Mouse (Mus musculus) hindbrain, embryonic 16.5 days (tissue): Measurements from ENCODE around the gene Vezt. TPM values are rescaled to one million over a fixed set of nuclear protein-coding genes. Genes with fewer than 3 reads are reported as not detected.

Experiments used
- ATAC-seq: fragments of 200-750 bp; cut with Nextera tagmentation; 2 replicates; pipeline ENCODE4 v1.8.0; 2017; ENCODE audit warnings: moderate TSS enrichment, moderate library complexity
- H3K27ac ChIP-seq: fragments of 300-500 bp; sonication (generic); 2 replicates; pipeline ENCODE4 v1.5.1; 2014; ENCODE audit warnings: low read depth, mild to moderate bottlenecking, control low read depth, low read length, moderate library complexity
- H3K27me3 ChIP-seq: fragments of 300-500 bp; sonication (generic); replicated peaks from 2 replicates; pipeline ENCODE4 v1.6.1; 2014; ENCODE audit warnings: low read length; ENCODE audit not compliant: control insufficient read depth, insufficient read depth
- H3K36me3 ChIP-seq: fragments of 300-500 bp; sonication (generic); 2 replicates; pipeline ENCODE4 v1.6.1; 2014; ENCODE audit warnings: mild to moderate bottlenecking, low read length, moderate library complexity, mixed read lengths; ENCODE audit not compliant: control insufficient read depth, insufficient read depth
- H3K4me1 ChIP-seq: fragments of 300-500 bp; sonication (generic); 2 replicates; pipeline ENCODE4 v1.6.1; 2014; ENCODE audit warnings: low read depth, low read length; ENCODE audit not compliant: control insufficient read depth, insufficient read depth
- H3K4me2 ChIP-seq: fragments of 300-500 bp; sonication (generic); 2 replicates; pipeline ENCODE4 v1.6.1; 2014; ENCODE audit warnings: mild to moderate bottlenecking, low read length, control low read depth, moderate library complexity
- H3K4me3 ChIP-seq: fragments of 300-500 bp; sonication (generic); 2 replicates; pipeline ENCODE4 v1.5.1; 2014; ENCODE audit warnings: mild to moderate bottlenecking, low read length, control low read depth, moderate library complexity
- H3K9ac ChIP-seq: fragments of 300-500 bp; sonication (generic); 2 replicates; pipeline ENCODE4 v1.6.1; 2014; ENCODE audit warnings: low read depth, mild to moderate bottlenecking, control low read depth, low read length, moderate library complexity
- H3K9me3 ChIP-seq: fragments of 300-500 bp; sonication (generic); 2 replicates; pipeline ENCODE4 v1.6.1; 2014; ENCODE audit warnings: mild to moderate bottlenecking, low read length, moderate library complexity; ENCODE audit not compliant: control insufficient read depth
- WGBS: fragments of 180-500 bp; shearing (Covaris S2); extraction: QIAGEN DNeasy Blood & Tissue Kit; methylation state at CpG from one replicate; pipeline ENCODE4 v1.1.7; 2014; 5-methylcytosine and 5-hydroxymethylcytosine counted together
- polyA plus RNA-seq: library from polyadenylated mRNA; unstranded; fragments of >200 nt; fragmentation: Nextera tagmentation; extraction: Ambion mirVana; gene quantifications from 2 replicates; pipeline ENCODE4 v1.2.1, GENCODE M21; 2015

The Vezt gene
- polyA plus RNA-seq, 1 experiment from 2014 or later, result 54.0 TPM

- Histone ChIP-seq H3K27me3 (no peaks in the 10 kb centered on the region), H3K4me2 (no peak overlapping the region), H3K36me3 (no peaks in the 10 kb centered on the region), H3K9ac (no peak overlapping the region), H3K9me3 (no peaks in the 10 kb centered on the region), H3K4me1 (peaks cover 2% of the 10 kb centered on the region; the same call in 1 of the 2 replicates), H3K27ac (no peak overlapping the region), H3K4me3 (no peak overlapping the region)
- peak; percentile 52 for ATAC-seq
- WGBS, result 62% methylated on average over 9 of the region's 9 CpGs
Observed at GRCm38 (mm10) chr10:93945843-93946499, 89.6 kb downstream of the Vezt start.

GRCm38 (mm10) chr10:93945364-93945763 lies 90.3 kb downstream of the Vezt start:
- no peaks in the 10 kb centered on the region for H3K36me3 ChIP-seq
- ATAC-seq, result peak; percentile 86

GRCm38 (mm10) chr10:93944241-93944640 lies 91.4 kb downstream of the Vezt start:
- WGBS, result 35% methylated on average over 5 of the region's 5 CpGs
- no peak overlapping the region for H3K27ac ChIP-seq
- ATAC-seq, result no peak
- no peaks in the 10 kb centered on the region for H3K36me3 ChIP-seq
- peaks cover 2% of the 10 kb centered on the region; the same call in 1 of the 2 replicates for H3K4me1 ChIP-seq
- H3K9me3 ChIP-seq, result no peaks in the 10 kb centered on the region
- H3K4me3 ChIP-seq, result no peak overlapping the region
- H3K9ac ChIP-seq, result no peak overlapping the region
- H3K4me2 ChIP-seq, result no peak overlapping the region
- H3K27me3 ChIP-seq, result no peaks in the 10 kb centered on the region

More at GRCm38 (mm10) chr10:93945364-93945763, 90.3 kb downstream of the Vezt start:
- Histone ChIP-seq H3K9ac (no peak overlapping the region), H3K27me3 (no peaks in the 10 kb centered on the region), H3K9me3 (no peaks in the 10 kb centered on the region), H3K4me2 (no peak overlapping the region), H3K4me3 (no peak overlapping the region), H3K4me1 (peaks cover 2% of the 10 kb centered on the region; the same call in 1 of the 2 replicates), H3K27ac (no peak overlapping the region)
- 25% methylated on average over 4 of the region's 4 CpGs for WGBS

- Histone ChIP-seq H3K9me3 (no peaks in the 10 kb centered on the region), H3K4me1 (peaks cover 2% of the 10 kb centered on the region; the same call in 1 of the 2 replicates), H3K36me3 (no peaks in the 10 kb centered on the region), H3K9ac (no peak overlapping the region), H3K4me3 (no peak overlapping the region), H3K4me2 (no peak overlapping the region), H3K27me3 (no peaks in the 10 kb centered on the region), H3K27ac (no peak overlapping the region)
- no peak for ATAC-seq
- 82% methylated on average over 5 of the region's 5 CpGs for WGBS
Observed at GRCm38 (mm10) chr10:93940279-93940678, 95.3 kb downstream of the Vezt start.

- H3K9ac ChIP-seq, result no peak overlapping the region
- no peaks in the 10 kb centered on the region for H3K27me3 ChIP-seq
- no peaks in the 10 kb centered on the region for H3K9me3 ChIP-seq
- no peak overlapping the region for H3K27ac ChIP-seq
- no peaks in the 10 kb centered on the region for H3K36me3 ChIP-seq
- WGBS, result 88% methylated on average over 8 of the region's 8 CpGs
- no peak overlapping the region for H3K4me3 ChIP-seq
- H3K4me2 ChIP-seq, result no peak overlapping the region
- no peak for ATAC-seq
- H3K4me1 ChIP-seq, result no peaks in the 10 kb centered on the region
Observed at GRCm38 (mm10) chr10:93939676-93940075, 95.9 kb downstream of the Vezt start.

GRCm38 (mm10) chr10:93938844-93939271 lies 96.8 kb downstream of the Vezt start:
- ATAC-seq, result no peak
- Histone ChIP-seq H3K4me1 (no peaks in the 10 kb centered on the region; the same call in 1 of the 2 replicates), H3K4me3 (no peak overlapping the region), H3K9ac (no peak overlapping the region), H3K9me3 (no peaks in the 10 kb centered on the region), H3K27me3 (no peaks in the 10 kb centered on the region), H3K27ac (no peak overlapping the region), H3K4me2 (no peak overlapping the region), H3K36me3 (no peaks in the 10 kb centered on the region)
- 83% methylated on average over 20 of the region's 20 CpGs for WGBS

- 45% methylated on average over 9 of the region's 9 CpGs for WGBS
- peak; percentile 79 for ATAC-seq
- Histone ChIP-seq H3K36me3 (no peaks in the 10 kb centered on the region), H3K4me1 (no peaks in the 10 kb centered on the region; the same call in 1 of the 2 replicates), H3K27me3 (no peaks in the 10 kb centered on the region), H3K9ac (no peak overlapping the region), H3K9me3 (no peaks in the 10 kb centered on the region), H3K4me2 (no peak overlapping the region; the same call in 1 of the 2 replicates), H3K27ac (no peak overlapping the region), H3K4me3 (no peak overlapping the region)
Observed at GRCm38 (mm10) chr10:93933980-93934379, 101.6 kb downstream of the Vezt start.

GRCm38 (mm10) chr10:93932861-93933260 lies 102.8 kb downstream of the Vezt start:
- no peaks in the 10 kb centered on the region for H3K27me3 ChIP-seq
- no peak overlapping the region for H3K4me2 ChIP-seq
- H3K36me3 ChIP-seq, result no peaks in the 10 kb centered on the region
- no peak for ATAC-seq
- 78% methylated on average over 5 of the region's 5 CpGs for WGBS
- no peak overlapping the region for H3K9ac ChIP-seq
- H3K4me1 ChIP-seq, result no peaks in the 10 kb centered on the region; the same call in 1 of the 2 replicates
- no peaks in the 10 kb centered on the region for H3K9me3 ChIP-seq
- no peak overlapping the region for H3K27ac ChIP-seq
- H3K4me3 ChIP-seq, result no peak overlapping the region

GRCm38 (mm10) chr10:93932020-93932419 lies 103.6 kb downstream of the Vezt start:
- no peaks in the 10 kb centered on the region for H3K9me3 ChIP-seq
- no peaks in the 10 kb centered on the region for H3K27me3 ChIP-seq
- H3K27ac ChIP-seq, result no peak overlapping the region
- no peak overlapping the region for H3K9ac ChIP-seq
- 79% methylated on average over 5 of the region's 5 CpGs for WGBS
- no peak for ATAC-seq
- H3K4me2 ChIP-seq, result no peak overlapping the region
- no peak overlapping the region for H3K4me3 ChIP-seq
- H3K4me1 ChIP-seq, result no peaks in the 10 kb centered on the region; the same call in 1 of the 2 replicates
- no peaks in the 10 kb centered on the region for H3K36me3 ChIP-seq
